22 mouse cellular contexts compared by ENCODE assay signal in genomic region chr3:95758467-95759218, GRCm38 (mm10). TPM values are rescaled to one million over a fixed set of nuclear protein-coding genes. Genes with fewer than 3 reads are reported as not detected.
A peak's percentile ranks its signal among the peaks of the same experiment; 100 is the strongest.
DNase-seq lines count a peak whose midpoint lies in the region; ATAC-seq and TF ChIP-seq lines count a peak whose summit lies in the region.
"Had no signal": no experiment of that assay in that cellular context is flagged by ENCODE, and none has a peak within 500 bp of the region (broad histone marks: within the 10 kb centered on the region; RNA-seq: fewer than 3 reads in every experiment).

No protein-coding gene starts in this region.

- H3K4me3 ChIP-seq in CH12.LX (replicated peaks in 1 of 3; ENCODE audit: low read depth in 2 of 3, low read length in 2 of 3, poor library complexity in 1 of 3): no peak overlapping the region
- H3K4me3 ChIP-seq in stomach, embryonic 16.5 days (replicated peaks; ENCODE audit: low read length): no peak overlapping the region
- no peak overlapping the region for H3K4me3 ChIP-seq in hindbrain, embryonic 14.5 days (replicated peaks; ENCODE audit: low read length)
- H3K4me3 ChIP-seq: embryonic facial prominence, embryonic 10.5 days; heart, embryonic 12.5 days; hindbrain, embryonic 15.5 days; kidney, embryonic 15.5 days; liver, embryonic 15.5 days; myocyte had no signal

- H3K4me1 ChIP-seq in CH12.LX (ENCODE audit: control insufficient read depth in 1 of 2, insufficient read depth in 2 of 2): peaks cover 8 to 23% of the 10 kb centered on the region in 2 experiments; a peak in 3 of 4 replicates
- 0 out of 2 replicates have a peak, but pooled peaks cover 2% of the 10 kb centered on the region for H3K4me1 ChIP-seq in stomach, embryonic 16.5 days (ENCODE audit: control insufficient read depth, insufficient read depth, low read length)
- H3K4me1 ChIP-seq in hindbrain, embryonic 14.5 days (replicated peaks; ENCODE audit: control insufficient read depth, insufficient read depth, low read length): peaks cover 4% of the 10 kb centered on the region; the same call in 1 of the 2 replicates

- H3K79me2 ChIP-seq in CH12.LX (replicated peaks; ENCODE audit: control insufficient read depth, extremely low read depth, insufficient read depth, poor library complexity, severe bottlenecking): peaks cover 8% of the 10 kb centered on the region

- H3K4me2 ChIP-seq in CH12.LX (ENCODE audit: insufficient read depth, low read depth, poor library complexity, severe bottlenecking): no peak overlapping the region
- no peak overlapping the region for H3K4me2 ChIP-seq in stomach, embryonic 16.5 days (ENCODE audit: low read depth, low read length)
- H3K4me2 ChIP-seq in hindbrain, embryonic 14.5 days (replicated peaks): no peak overlapping the region
- H3K4me2 ChIP-seq: heart, embryonic 12.5 days; hindbrain, embryonic 15.5 days; kidney, embryonic 15.5 days; liver, embryonic 15.5 days had no signal

- dilution Hi-C loops in CH12.LX (cut with MboI; ENCODE audit: extremely low pct_ligation_motif_present, extremely low pct_unique_long_range_greater_than_20kb, low sequenced_read_pairs): no loop called here

- H3K27me3 ChIP-seq in CH12.LX (replicated peaks): no peaks in the 10 kb centered on the region
- no peaks in the 10 kb centered on the region for H3K27me3 ChIP-seq in stomach, embryonic 16.5 days (ENCODE audit: control insufficient read depth, insufficient read depth, low read length)
- no peaks in the 10 kb centered on the region for H3K27me3 ChIP-seq in hindbrain, embryonic 14.5 days (ENCODE audit: control insufficient read depth, insufficient read depth, low read length)
- H3K27me3 ChIP-seq: heart, embryonic 12.5 days; hindbrain, embryonic 15.5 days; kidney, embryonic 15.5 days had no signal

- no peak overlapping the region for H3K27ac ChIP-seq in CH12.LX (ENCODE audit: insufficient read depth, low read depth)
- H3K27ac ChIP-seq in stomach, embryonic 16.5 days (ENCODE audit: low read length): peak overlapping the region; percentile 27; the same call in 1 of the 2 replicates
- H3K27ac ChIP-seq in hindbrain, embryonic 14.5 days: no peak overlapping the region
- H3K27ac ChIP-seq: embryonic facial prominence, embryonic 10.5 days; hindbrain, embryonic 15.5 days; kidney, embryonic 15.5 days; liver, embryonic 15.5 days had no signal

- WGBS in stomach, embryonic 16.5 days: 32% methylated on average over 9 of the region's 9 CpGs
- WGBS in hindbrain, embryonic 14.5 days: 58% methylated on average over 9 of the region's 9 CpGs

- no peak overlapping the region for H3K9ac ChIP-seq in CH12.LX (ENCODE audit: insufficient read depth, low read depth)
- H3K9ac ChIP-seq in stomach, embryonic 16.5 days (ENCODE audit: low read length): no peak overlapping the region
- no peak overlapping the region for H3K9ac ChIP-seq in hindbrain, embryonic 14.5 days
- H3K9ac ChIP-seq: heart, embryonic 12.5 days; hindbrain, embryonic 15.5 days; kidney, embryonic 15.5 days; liver, embryonic 15.5 days had no signal

- no peak for ATAC-seq in stomach, embryonic 16.5 days (ENCODE audit: insufficient read depth, low FRiP score)
- no peak for ATAC-seq in hindbrain, embryonic 14.5 days (ENCODE audit: low FRiP score)
- ATAC-seq: intestine, postnatal 0 days had no signal

- TF ChIP-seq POLR2A in CH12.LX (IDR thresholded peaks at IDR 0.05; ENCODE audit: low read depth, low read length): no peak

- TF ChIP-seq RAD21 in CH12.LX (IDR thresholded peaks at IDR 0.05; ENCODE audit: low read depth, low read length): no peak

- in situ Hi-C loops in CH12.LX (cut with MboI; ENCODE audit: low pct_ligation_motif_present, low pct_unique_long_range_greater_than_20kb, low sequenced_read_pairs): loop anchor here (25.0 kb wide), 1 partner anchor 246 kb away; no protein-coding TSS in a partner anchor

- no peak for TF ChIP-seq EP300 in CH12.LX (IDR thresholded peaks at IDR 0.05; ENCODE audit: low read length)

- intact Hi-C loops in heart, postnatal 36 days (cut with DNase I): no loop called here

- TF ChIP-seq CTCF in CH12.LX (conservative IDR thresholded peaks at IDR 0.05 in 1 of 2, IDR thresholded peaks at IDR 0.05 in 1 of 2; ENCODE audit: low read depth in 2 of 2, low read length in 2 of 2): no peak

- H3K9me3 ChIP-seq in CH12.LX (replicated peaks; ENCODE audit: low read length): no peaks in the 10 kb centered on the region
- H3K9me3 ChIP-seq in stomach, embryonic 16.5 days (replicated peaks; ENCODE audit: control insufficient read depth, low read length): no peaks in the 10 kb centered on the region
- H3K9me3 ChIP-seq in hindbrain, embryonic 14.5 days (ENCODE audit: control insufficient read depth, low read length): no peaks in the 10 kb centered on the region
- H3K9me3 ChIP-seq: embryonic facial prominence, embryonic 10.5 days; heart, embryonic 12.5 days; hindbrain, embryonic 15.5 days; kidney, embryonic 15.5 days; liver, embryonic 15.5 days had no signal

- peaks cover under 1 to 16% of the 10 kb centered on the region in 2 experiments for H3K36me3 ChIP-seq in CH12.LX (replicated peaks in 1 of 2; ENCODE audit: control insufficient read depth in 1 of 2, insufficient read depth in 1 of 2, low read length in 1 of 2)
- H3K36me3 ChIP-seq in stomach, embryonic 16.5 days (ENCODE audit: control insufficient read depth, insufficient read depth, low read length): no peaks in the 10 kb centered on the region
- H3K36me3 ChIP-seq in hindbrain, embryonic 14.5 days (replicated peaks; ENCODE audit: control insufficient read depth, insufficient read depth): peaks cover 5% of the 10 kb centered on the region
- H3K36me3 ChIP-seq: hindbrain, embryonic 15.5 days had no signal

- DNase-seq in heart, adult 11 months: peak; percentile 68
- DNase-seq in heart, postnatal 36 days: no peak
- DNase-seq in CH12.LX (ENCODE audit: extremely low read depth): no peak
- peak; percentile 58 for DNase-seq in T-cell, adult 2 months (ENCODE audit: low spot score)
- no peak for DNase-seq in ovary, postnatal 10 days (ENCODE audit: low spot score)
- DNase-seq in left cerebral cortex, adult 9 months (ENCODE audit: low spot score in 2 of 2): no peak
- DNase-seq in hindbrain, embryonic 14.5 days (ENCODE audit: low spot score): no peak
- DNase-seq: adrenal gland, postnatal 36 days; cerebellum, adult 18-20 months; cerebellum, postnatal 36 days; heart, postnatal 14 days; midbrain, embryonic 14.5 days; right cerebral cortex, postnatal 25 days; thymus, postnatal 4 days had no signal

TF ChIP-seq in CH12.LX, 34 proteins besides CTCF, POLR2A, EP300 and RAD21:
- no peak for TF ChIP-seq SMC3 (IDR thresholded peaks at IDR 0.05; ENCODE audit: low read depth, low read length)
- no peak for TF ChIP-seq E2F4 (IDR thresholded peaks at IDR 0.05; ENCODE audit: insufficient replicate concordance, low read depth, low read length)
- TF ChIP-seq ZC3H11A (IDR thresholded peaks at IDR 0.05; ENCODE audit: low read depth, low read length): no peak
- TF ChIP-seq BHLHE40 (IDR thresholded peaks at IDR 0.05; ENCODE audit: low read depth, low read length): no peak
- no peak for TF ChIP-seq TBP (conservative IDR thresholded peaks at IDR 0.05; ENCODE audit: low read depth, low read length)
- TF ChIP-seq MEF2A (IDR thresholded peaks at IDR 0.05; ENCODE audit: borderline replicate concordance, low read depth, low read length): peak; percentile 42; the same call in 1 of the 2 replicates
- TF ChIP-seq MAX (IDR thresholded peaks at IDR 0.05; ENCODE audit: low read length): no peak
- TF ChIP-seq CHD1 (IDR thresholded peaks at IDR 0.05; ENCODE audit: low read depth, low read length): no peak
- peak; percentile 94 for TF ChIP-seq ZNF384 (IDR thresholded peaks at IDR 0.05; ENCODE audit: low read depth, low read length)
- peak; percentile 63 for TF ChIP-seq JUND (conservative IDR thresholded peaks at IDR 0.05; ENCODE audit: low read depth, low read length)
- TF ChIP-seq PAX5 (IDR thresholded peaks at IDR 0.05; ENCODE audit: low read length): no peak
- no peak for TF ChIP-seq MXI1 (IDR thresholded peaks at IDR 0.05; ENCODE audit: low read depth, low read length)
- peak; percentile 62 for TF ChIP-seq JUN (IDR thresholded peaks at IDR 0.05; ENCODE audit: insufficient read depth, low read depth, low read length)

RNA-seq across cellular contexts. Expression of gene Tars2, which starts 1.4 kb away (rescaled TPM):
- 10 to 100 TPM; 42.9 to 46.2 TPM for total RNA-seq in heart, postnatal 36 days (2021)
- total RNA-seq in CH12.LX (2012; rRNA removed) (71.1 and 74.7 TPM in 2 replicates), CH12.LX (2014; rRNA removed) (59.8 and 61.5 TPM in 2 replicates)
- polyA plus RNA-seq in CH12.LX (2012; ENCODE audit: insufficient read length, low read depth): 97.6 and 106 TPM in 2 replicates
- polyA plus RNA-seq in stomach, embryonic 16.5 days (2015; fragmentation: Nextera tagmentation; extraction: Ambion mirVana): 48.1 and 52.1 TPM in 2 replicates
- polyA plus RNA-seq in hindbrain, embryonic 14.5 days (2014; fragmentation: Nextera tagmentation; extraction: Ambion mirVana): 43.2 and 49.0 TPM in 2 replicates

RNA-seq across cellular contexts. Expression of gene Ecm1, which starts 19.3 kb away (rescaled TPM):
- 10 to 100 TPM; 59.4 to 60.0 TPM for total RNA-seq in heart, postnatal 36 days (2021)
- total RNA-seq in CH12.LX (2012; rRNA removed): 0.42 and 1.0 TPM in 2 replicates
- total RNA-seq in CH12.LX (2014; rRNA removed): 0.40 and 1.00 TPM in 2 replicates
- 4.0 and 4.3 TPM in 2 replicates for polyA plus RNA-seq in CH12.LX (2012; ENCODE audit: insufficient read length, low read depth)
- polyA plus RNA-seq in stomach, embryonic 16.5 days (2015; fragmentation: Nextera tagmentation; extraction: Ambion mirVana): 110 and 228 TPM in 2 replicates
- 11.1 and 12.5 TPM in 2 replicates for polyA plus RNA-seq in hindbrain, embryonic 14.5 days (2014; fragmentation: Nextera tagmentation; extraction: Ambion mirVana)

Comparison
In these comparisons a context has a peak if more than half of its experiments do, and no peak if none do; other contexts are left out.
1. DNase-seq: peak in heart, adult 11 months (single experiment) and T-cell, adult 2 months (single experiment); none in heart, postnatal 36 days (0 of 2), CH12.LX (single experiment), ovary, postnatal 10 days (single experiment), left cerebral cortex, adult 9 months (0 of 2) and hindbrain, embryonic 14.5 days (single experiment).